Mouse (Mus musculus): ENCODE measurements around the gene Aire. TPM values are rescaled to one million over a fixed set of nuclear protein-coding genes. Genes with fewer than 3 reads are reported as not detected.

Gene Aire
- polyA plus RNA-seq (2014; fragmentation: Illumina TruSeq; extraction: RNeasy Lipid Tissue Mini Kit (QIAGEN cat#74804); ENCODE audit: low read depth, low replicate concordance): not detected

DNA sequence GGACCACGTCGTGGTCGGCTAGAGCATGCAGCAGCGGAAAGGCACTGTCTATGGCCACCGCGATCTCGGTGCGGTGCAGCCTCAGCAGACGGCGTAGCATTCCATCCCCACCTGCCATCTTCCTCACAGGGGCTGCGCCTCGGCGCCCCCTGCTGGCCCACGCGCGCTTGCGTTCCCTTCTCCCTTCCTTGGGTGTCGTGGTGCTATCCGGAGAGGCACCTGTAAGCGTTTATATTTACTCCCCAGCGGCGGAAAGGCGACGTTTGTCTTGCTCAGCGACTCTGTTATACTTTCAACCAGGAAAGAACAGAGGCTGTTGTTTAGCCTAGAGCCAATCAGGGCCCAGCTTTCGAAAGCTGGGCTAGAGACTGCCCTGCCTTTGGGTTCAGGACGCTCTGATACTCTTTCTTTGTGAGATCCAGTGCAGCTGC is at the start of gene Aire:
Aire (minus strand) TSS at position 205 of the 431 bp plus-strand sequence.

DNA sequence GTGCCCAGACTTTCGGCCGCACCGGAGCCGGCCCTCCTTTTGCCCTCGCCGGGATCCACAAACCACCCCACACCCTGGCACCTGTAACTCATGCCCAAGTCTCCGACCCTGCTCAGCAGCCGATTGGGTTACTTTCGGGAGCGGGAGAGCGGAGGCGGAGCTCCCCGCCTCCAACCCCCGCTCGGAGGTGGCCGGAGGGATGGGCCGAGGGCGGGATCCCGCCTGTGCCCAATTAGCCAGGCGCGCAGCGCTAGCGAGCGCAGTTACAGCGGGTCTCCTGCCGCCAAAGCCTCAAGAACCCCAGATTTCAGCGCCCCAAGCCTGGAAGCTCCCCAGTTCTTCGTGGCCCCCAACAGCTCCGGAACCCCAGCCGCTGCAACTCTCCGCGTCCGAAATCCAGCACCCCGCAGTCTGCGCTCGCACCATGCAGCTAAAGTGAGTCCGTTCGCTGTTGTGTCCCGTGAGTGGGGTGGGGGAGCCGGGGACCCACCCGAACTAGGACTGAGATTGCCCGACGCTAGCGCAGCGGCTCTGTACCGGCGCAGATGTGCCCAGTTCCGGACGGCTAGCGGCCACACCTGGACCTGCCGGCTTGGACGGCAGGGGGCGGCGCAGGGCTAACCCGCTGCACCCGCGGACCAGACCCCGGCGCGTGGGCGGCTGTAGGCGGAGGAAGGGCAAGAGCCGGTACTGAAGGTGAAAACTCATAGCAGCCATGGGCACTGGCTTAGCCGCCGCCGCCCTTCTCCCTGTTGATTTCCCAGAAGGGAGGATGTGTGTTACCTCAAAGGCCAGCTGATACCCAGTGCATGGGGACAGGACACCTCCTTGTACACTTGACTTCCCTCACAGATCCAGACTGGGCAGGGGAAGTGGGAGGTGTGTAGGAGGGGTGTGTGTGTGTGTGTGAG is 25.9 kb upstream of the Aire start, which contains the start of gene Icosl:
Icosl (plus strand) TSS at position 202 of the 911 bp plus-strand sequence.

DNA sequence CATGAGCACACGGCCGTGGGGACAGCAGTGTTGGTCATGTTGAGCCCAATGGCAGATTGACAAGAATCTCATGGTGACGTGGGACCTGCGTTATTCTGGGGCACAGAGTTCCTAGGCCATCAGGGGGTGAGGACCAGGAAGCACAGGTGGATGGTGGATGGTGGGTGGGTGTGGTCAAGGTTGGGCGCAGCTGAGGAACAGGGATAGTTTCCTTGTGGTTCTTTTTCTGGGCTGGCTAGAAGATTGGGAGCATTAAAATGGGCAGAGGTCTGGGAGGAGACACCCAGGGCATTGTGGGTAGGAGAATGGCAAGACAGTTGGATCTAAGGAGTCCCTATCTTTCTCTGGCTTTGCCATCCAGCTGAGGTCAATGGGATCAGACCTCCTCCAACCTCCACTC is 1.8 kb downstream of the Aire start, which contains the start of gene Dnmt3l:
Dnmt3l (plus strand) TSS at position 301 of the 400 bp plus-strand sequence.

DNA sequence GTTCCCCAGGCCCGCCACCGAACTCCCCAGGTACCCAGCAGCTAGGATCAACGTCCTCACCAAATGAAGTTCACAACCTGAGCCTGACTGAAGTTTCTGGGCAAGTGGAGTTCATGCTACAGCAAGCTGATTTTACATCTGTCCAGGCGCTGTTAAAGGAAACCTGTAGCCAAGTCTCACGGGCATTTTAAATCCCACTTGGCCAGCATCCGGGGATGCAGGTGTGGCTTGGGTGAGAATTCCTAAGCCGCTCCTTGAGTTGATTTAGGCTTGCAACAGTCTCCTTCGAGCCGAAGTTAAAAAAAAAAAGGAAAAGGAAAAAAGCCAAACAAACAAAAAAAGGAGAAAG is 33.5 kb downstream of the Aire start, which contains the start of gene Pfkl:
Pfkl (minus strand) TSS at position 139 of the 349 bp plus-strand sequence.

Other genes starting within 250 kb of the Aire start
- gene Gm9639, start 248.5 kb downstream of the Aire start, polyA plus RNA-seq (2014; fragmentation: Illumina TruSeq; extraction: RNeasy Lipid Tissue Mini Kit (QIAGEN cat#74804); ENCODE audit: low read depth, low replicate concordance): not detected
- not detected for gene Gm19668, start 244.5 kb downstream of the Aire start, polyA plus RNA-seq (2014; fragmentation: Illumina TruSeq; extraction: RNeasy Lipid Tissue Mini Kit (QIAGEN cat#74804); ENCODE audit: low read depth, low replicate concordance)
- not detected for gene Gm9507, start 231.8 kb downstream of the Aire start, polyA plus RNA-seq (2014; fragmentation: Illumina TruSeq; extraction: RNeasy Lipid Tissue Mini Kit (QIAGEN cat#74804); ENCODE audit: low read depth, low replicate concordance)
- not detected for gene Gm2696, start 228.9 kb downstream of the Aire start, polyA plus RNA-seq (2014; fragmentation: Illumina TruSeq; extraction: RNeasy Lipid Tissue Mini Kit (QIAGEN cat#74804); ENCODE audit: low read depth, low replicate concordance)
- gene Krtap10-4, start 216.5 kb downstream of the Aire start, polyA plus RNA-seq (2014; fragmentation: Illumina TruSeq; extraction: RNeasy Lipid Tissue Mini Kit (QIAGEN cat#74804); ENCODE audit: low read depth, low replicate concordance): not detected
- gene Krtap10-10, start 207.7 kb downstream of the Aire start, polyA plus RNA-seq (2014; fragmentation: Illumina TruSeq; extraction: RNeasy Lipid Tissue Mini Kit (QIAGEN cat#74804); ENCODE audit: low read depth, low replicate concordance): not detected
- gene Gm36176, start 196.8 kb downstream of the Aire start, polyA plus RNA-seq (2014; fragmentation: Illumina TruSeq; extraction: RNeasy Lipid Tissue Mini Kit (QIAGEN cat#74804); ENCODE audit: low read depth, low replicate concordance): not detected
- not detected for gene Gm10318, start 190.8 kb downstream of the Aire start, polyA plus RNA-seq (2014; fragmentation: Illumina TruSeq; extraction: RNeasy Lipid Tissue Mini Kit (QIAGEN cat#74804); ENCODE audit: low read depth, low replicate concordance)
- gene Gm3285, start 181.6 kb downstream of the Aire start, polyA plus RNA-seq (2014; fragmentation: Illumina TruSeq; extraction: RNeasy Lipid Tissue Mini Kit (QIAGEN cat#74804); ENCODE audit: low read depth, low replicate concordance): not detected
- 0.13 TPM for gene Lrrc3, start 141.1 kb downstream of the Aire start, polyA plus RNA-seq (2014; fragmentation: Illumina TruSeq; extraction: RNeasy Lipid Tissue Mini Kit (QIAGEN cat#74804); ENCODE audit: low read depth, low replicate concordance)
- gene Trpm2, start 73.0 kb downstream of the Aire start, polyA plus RNA-seq (2014; fragmentation: Illumina TruSeq; extraction: RNeasy Lipid Tissue Mini Kit (QIAGEN cat#74804); ENCODE audit: low read depth, low replicate concordance): 0.55 TPM
- 14.6 TPM for gene 1810043G02Rik, start 65.1 kb downstream of the Aire start, polyA plus RNA-seq (2014; fragmentation: Illumina TruSeq; extraction: RNeasy Lipid Tissue Mini Kit (QIAGEN cat#74804); ENCODE audit: low read depth, low replicate concordance)
- 73.9 TPM for gene Pfkl, start 33.5 kb downstream of the Aire start, polyA plus RNA-seq (2014; fragmentation: Illumina TruSeq; extraction: RNeasy Lipid Tissue Mini Kit (QIAGEN cat#74804); ENCODE audit: low read depth, low replicate concordance)
- gene Dnmt3l, start 1.7 kb downstream of the Aire start, polyA plus RNA-seq (2014; fragmentation: Illumina TruSeq; extraction: RNeasy Lipid Tissue Mini Kit (QIAGEN cat#74804); ENCODE audit: low read depth, low replicate concordance): not detected
- gene Icosl, start 25.7 kb upstream of the Aire start, polyA plus RNA-seq (2014; fragmentation: Illumina TruSeq; extraction: RNeasy Lipid Tissue Mini Kit (QIAGEN cat#74804); ENCODE audit: low read depth, low replicate concordance): 5.8 TPM
- gene D10Jhu81e, start 126.2 kb upstream of the Aire start, polyA plus RNA-seq (2014; fragmentation: Illumina TruSeq; extraction: RNeasy Lipid Tissue Mini Kit (QIAGEN cat#74804); ENCODE audit: low read depth, low replicate concordance): 563 TPM
- 12.1 TPM for gene Pwp2, start 141.5 kb upstream of the Aire start, polyA plus RNA-seq (2014; fragmentation: Illumina TruSeq; extraction: RNeasy Lipid Tissue Mini Kit (QIAGEN cat#74804); ENCODE audit: low read depth, low replicate concordance)
- 34.9 TPM for gene Trappc10, start 201.0 kb upstream of the Aire start, polyA plus RNA-seq (2014; fragmentation: Illumina TruSeq; extraction: RNeasy Lipid Tissue Mini Kit (QIAGEN cat#74804); ENCODE audit: low read depth, low replicate concordance)